Mouse (Mus musculus): ENCODE measurements around the gene Olfr1269.

Olfr1269 gene

GRCm38 (mm10) chr2:90121312-90121711 lies at the start of gene Olfr1269:
Olfr1269 (minus strand) TSS chr2:90121412.
- no peak for DNase-seq

- DNase-seq, result no peak
These were observed 32.7 kb upstream of the Olfr1269 start for GRCm38 (mm10) chr2:90153916-90154315.

- no peak for DNase-seq
These were observed 31.8 kb upstream of the Olfr1269 start, which contains the start of gene Olfr1270 for GRCm38 (mm10) chr2:90152991-90153390. Olfr1270 (minus strand) TSS chr2:90153091.

GRCm38 (mm10) chr2:90142196-90142595 lies 21.0 kb upstream of the Olfr1269 start, which contains the start of gene Olfr32:
Olfr32 (minus strand) TSS chr2:90142296.
- no peak for DNase-seq

- DNase-seq, result no peak
These were observed 51.1 kb downstream of the Olfr1269 start for GRCm38 (mm10) chr2:90070065-90070464.
